Mouse (Mus musculus) brain, embryonic 18.5 days (tissue): ENCODE results near the gene Zfp511.

Experiments
- DNase-seq: peaks from one replicate; pipeline ENCODE4 v3.0.0-alpha.2; 2012; ENCODE audit warnings: low read depth, low spot score

Zfp511 gene

DNA sequence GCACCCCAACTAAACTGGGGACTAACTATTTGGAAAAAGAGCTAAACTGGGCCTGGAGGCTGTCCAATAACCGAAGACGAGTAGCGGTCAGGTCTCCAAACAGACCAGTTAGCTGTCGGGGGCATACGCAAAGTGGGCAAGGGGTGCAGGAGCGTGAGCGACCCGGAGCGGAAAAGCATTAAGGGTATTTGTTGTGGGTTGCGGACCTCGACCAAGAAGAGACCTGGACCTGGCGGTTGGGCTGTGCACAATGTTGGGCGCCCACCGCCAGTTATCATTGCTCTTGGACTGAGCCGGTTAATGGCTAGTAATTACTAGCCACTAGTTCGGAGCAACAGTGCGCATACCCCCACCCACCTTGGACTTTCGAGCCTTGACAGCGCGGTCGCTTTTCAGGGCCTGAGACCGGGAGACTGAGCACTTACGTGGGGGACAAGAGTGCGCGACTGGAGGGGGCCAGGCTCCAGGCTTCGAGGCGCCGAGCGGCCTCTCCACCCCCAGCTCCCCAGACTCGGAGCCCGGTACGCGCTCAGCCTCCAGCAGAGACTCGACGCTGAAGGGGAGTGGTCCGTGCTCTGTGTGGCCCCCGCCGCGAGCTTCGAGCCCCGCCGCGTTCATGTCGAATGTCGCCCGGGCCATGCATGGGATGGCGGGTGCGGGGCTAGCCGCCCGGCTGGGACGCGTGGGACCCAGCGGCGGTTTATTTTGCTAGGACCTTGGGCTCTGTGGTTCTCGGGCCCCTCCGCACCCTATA lies 12.3 kb downstream of the Zfp511 start, which contains the start of gene Msx3:
TSS of gene Msx3 (minus strand) at position 729 of the 754 bp plus-strand sequence.
- DNase-seq = no peak

DNA sequence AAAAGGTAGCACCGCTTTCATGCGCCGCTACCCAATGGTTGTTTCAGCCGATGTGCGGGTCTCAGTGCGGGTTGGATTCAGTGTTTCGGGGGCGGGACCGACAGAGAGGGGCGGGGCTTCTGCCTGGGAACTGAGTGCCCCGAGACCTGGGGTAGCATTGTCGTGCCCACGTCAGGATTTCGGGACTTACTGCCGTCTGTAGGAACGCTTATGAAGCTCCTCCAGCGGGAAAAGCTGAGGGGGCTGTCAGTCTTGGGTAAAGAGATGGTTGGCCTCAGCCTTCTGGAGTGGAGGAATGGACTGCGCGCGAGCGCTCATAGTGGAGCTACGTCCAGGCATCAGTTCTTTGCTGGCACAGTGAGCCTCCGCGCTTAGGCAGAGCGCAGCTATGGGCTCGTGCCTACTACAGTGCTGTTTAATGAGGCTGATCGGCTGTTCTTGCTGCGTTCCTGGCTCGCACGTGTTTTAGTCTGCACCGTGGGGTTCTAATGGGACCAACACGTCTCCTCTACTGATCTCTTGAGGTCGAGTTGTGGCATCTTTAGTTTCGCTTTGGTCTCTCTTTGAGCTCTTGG lies 13.0 kb downstream of the Zfp511 start:
- DNase-seq = no peak

- peak; percentile 68 for DNase-seq
Measured at GRCm38 (mm10) chr7:140054124-140054523, 17.9 kb downstream of the Zfp511 start.

- no peak for DNase-seq
Measured at GRCm38 (mm10) chr7:140057413-140058407, 21.5 kb downstream of the Zfp511 start.

DNA sequence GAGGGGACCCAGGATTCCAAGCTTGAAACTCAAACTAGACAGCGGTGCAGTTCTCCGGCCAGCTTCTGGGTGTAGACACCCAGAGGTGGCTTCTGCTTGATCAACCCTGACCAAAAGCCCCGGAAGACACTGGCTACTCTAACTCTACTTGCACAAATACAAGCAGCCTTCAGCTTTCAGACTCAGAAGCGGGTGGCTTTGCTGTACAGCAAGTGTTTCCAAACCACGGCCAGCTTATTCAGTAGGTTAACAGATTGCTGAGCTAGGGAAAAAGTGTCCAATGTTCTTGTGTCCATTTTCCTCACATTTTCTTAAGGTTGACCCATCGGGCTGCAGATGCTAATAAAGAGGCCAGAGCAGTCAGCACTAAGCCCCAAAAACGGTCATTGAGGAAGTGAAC lies 22.3 kb downstream of the Zfp511 start:
- no peak for DNase-seq

DNA sequence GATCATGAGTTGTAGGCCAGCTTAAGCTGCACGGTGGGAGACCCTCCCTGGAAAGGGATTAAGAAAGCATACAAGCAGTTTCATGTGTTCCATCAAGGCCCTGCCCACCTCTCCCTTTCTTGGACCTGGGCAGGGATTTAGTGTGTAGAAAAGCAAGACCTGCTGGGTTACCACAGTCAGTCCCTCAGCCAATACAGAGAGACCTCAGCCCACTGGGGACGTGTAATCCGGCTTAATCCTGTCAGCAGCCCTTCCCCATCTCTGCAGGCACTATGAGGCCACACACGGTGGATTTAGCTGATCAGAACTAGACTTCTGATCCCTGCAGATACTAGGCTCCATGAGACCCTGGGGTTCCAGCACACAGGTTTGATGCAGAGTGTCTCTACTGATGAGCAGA lies 23.4 kb downstream of the Zfp511 start:
- DNase-seq = no peak

- no peak for DNase-seq
Measured at GRCm38 (mm10) chr7:140060936-140061831, 25.0 kb downstream of the Zfp511 start.

DNA sequence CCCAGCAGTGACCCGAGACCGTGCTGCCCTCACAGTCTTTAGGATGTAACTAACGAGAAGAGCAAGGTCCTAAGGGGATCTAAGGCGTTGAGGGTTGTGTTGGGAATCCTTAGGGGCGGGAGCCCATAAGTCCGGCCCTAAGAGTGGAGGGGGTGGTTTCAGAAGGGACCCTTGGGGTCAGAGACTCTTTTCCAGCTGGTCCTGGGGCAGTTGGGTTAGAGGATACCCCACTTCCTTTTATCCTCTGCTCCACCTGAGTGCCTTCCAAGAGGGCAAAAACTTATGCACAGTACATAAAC lies 25.6 kb downstream of the Zfp511 start:
- DNase-seq = no peak

DNA sequence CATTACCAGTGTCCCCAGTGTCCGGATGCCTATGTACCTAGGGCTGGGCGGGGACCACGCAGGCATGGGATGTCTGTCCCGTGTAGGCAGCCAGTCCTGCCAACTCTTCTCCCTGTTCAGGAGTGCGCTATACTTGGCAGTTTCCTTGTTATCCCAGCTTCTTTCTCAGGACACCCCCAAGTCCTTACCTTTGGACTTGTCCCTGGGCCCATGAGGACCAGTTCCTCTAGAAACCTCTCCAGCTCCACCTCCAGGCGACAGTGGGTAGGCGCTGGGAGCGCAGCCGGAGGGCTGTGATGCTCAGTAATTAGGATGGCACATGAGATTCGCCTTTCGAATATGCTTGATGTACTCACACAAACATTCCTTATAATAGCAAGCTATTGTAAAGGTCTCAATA lies 26.1 kb downstream of the Zfp511 start:
- no peak for DNase-seq

DNA sequence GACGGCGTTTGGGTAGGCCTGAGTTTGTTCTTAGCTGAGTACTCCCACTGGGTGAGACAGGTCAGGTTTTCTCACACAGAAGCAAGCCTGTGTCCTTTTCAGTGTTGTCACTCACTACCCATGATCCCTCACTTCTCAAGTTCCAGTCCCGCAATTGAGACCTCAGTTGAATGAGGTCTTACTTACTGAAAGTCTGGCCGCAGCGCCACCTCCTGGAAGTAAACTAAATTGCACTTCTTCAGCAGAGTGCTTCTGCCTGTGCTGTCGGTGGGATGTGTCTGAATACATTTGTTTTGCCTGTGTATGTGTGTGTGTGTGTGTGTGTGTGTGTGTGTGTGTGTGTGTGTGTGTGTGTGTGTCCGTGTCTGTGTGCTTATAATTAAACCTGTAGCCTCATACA lies 26.9 kb downstream of the Zfp511 start:
- DNase-seq = no peak

GRCm38 (mm10) chr7:140067397-140067796 lies 31.2 kb downstream of the Zfp511 start:
- DNase-seq = no peak

- no peak for DNase-seq
Measured at GRCm38 (mm10) chr7:140070042-140070711, 34.0 kb downstream of the Zfp511 start.

GRCm38 (mm10) chr7:140077698-140078097 lies 41.5 kb downstream of the Zfp511 start:
- no peak for DNase-seq

DNA sequence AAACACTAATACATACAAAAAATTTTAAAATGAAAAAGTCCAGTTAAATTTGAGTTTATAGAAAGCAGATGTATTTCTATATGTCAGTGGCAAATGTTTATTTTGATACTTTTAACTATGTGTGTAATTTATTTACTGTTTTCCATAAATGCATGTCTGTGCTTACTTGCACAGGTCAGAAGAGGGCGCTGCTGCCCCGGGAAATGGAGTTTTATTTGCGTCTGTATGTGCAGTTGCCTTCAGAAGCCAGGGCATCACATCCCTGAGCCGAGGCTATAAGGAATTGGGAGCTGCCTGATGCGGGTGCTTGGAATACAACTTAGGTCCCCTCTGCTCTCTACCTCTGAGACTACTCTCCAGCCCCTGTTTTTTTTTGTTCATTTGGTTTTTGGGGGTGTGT lies 42.5 kb downstream of the Zfp511 start:
- DNase-seq = no peak

DNA sequence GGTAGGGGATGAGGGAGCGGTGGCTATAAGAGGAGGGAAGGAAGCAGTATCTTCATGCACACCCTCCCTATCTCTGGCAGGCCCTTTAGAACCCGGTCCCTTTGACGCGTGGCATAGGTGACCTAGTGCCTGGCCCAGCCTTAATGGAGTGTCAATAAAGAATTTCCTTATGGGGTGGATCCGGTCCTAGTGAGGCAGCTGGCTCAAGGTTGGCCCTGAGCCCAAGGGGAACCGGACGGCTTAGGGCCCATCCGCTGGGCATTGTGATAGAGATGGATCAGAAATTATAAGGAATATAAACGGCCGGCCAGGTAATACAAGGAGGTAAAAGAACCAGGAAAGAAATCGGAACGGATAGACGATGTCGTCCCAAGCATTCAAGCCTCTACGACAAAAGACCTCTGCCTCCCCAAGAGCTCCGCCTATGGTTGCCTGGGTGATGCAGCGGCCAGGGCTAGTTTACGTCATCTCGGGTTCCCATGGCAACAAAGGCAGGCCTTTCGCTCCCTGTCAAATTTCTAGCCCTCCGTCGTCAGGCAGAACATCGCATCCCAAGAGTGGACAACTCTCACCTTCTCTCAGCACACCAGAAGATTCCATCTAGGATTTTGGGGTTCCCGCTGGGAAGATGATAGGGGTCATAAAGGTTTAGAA lies 44.4 kb downstream of the Zfp511 start:
- DNase-seq = peak; percentile 88

- DNase-seq = no peak
Measured at GRCm38 (mm10) chr7:140081408-140082241, 45.4 kb downstream of the Zfp511 start.

GRCm38 (mm10) chr7:140082242-140082678 lies 46.1 kb downstream of the Zfp511 start, which contains the start of gene Caly:
Gene Caly, minus strand, starts transcription at chr7:140082548.
- peak; percentile 85 for DNase-seq
